Mouse (Mus musculus) frontal cortex, postnatal 25 days (tissue): ENCODE data around the gene Gm10282.

ENCODE experiments used
- DNase-seq, 2 experiments: peaks; one replicate each; pipeline ENCODE4 v3.0.0; 2022; ENCODE audit warnings: low spot score in 2 of 2

Gm10282 gene

DNA sequence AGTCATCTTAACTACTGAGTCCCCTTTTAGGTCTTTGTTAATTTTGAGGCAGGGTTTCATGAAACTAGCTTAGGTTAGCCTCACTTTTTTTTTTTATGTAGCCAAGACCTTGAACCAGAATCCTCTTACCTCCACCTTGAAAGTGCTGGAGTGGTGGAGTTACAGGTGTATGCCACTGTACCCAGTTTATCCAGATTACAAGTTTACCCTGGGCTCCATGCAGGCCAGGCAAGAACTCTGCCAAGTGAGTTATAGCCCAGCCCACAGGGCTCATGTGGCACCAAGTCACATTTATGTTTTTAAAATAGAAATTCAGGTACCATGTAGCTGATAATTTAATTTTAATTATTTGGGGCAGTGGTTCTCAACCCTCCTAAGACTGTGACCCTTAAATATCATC, 43.6 kb downstream of the Gm10282 start:
- DNase-seq = no peak

GRCm38 (mm10) chr8:72261019-72261418, 44.0 kb downstream of the Gm10282 start:
- no peak for DNase-seq

DNA sequence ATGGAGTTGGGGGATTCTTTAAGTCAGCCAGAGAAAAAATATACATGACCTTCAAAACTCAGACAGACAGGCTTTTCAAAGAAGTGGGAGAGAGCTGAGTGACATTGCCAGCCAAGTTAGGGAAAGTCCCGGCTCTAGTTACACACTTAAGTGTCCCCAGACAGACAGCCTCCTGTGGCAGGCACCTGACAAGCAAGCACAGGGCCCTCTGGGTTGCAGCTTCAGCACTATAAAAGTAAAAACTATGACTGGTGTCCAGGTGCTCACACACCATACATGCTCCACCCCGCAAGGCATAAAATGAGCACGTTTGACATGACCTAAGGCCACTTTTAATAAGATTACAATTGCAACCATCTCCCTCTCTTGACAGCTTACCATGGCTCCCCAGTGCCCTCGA, 44.5 kb downstream of the Gm10282 start:
- no peak for DNase-seq

- DNase-seq = no peak
Observed at GRCm38 (mm10) chr8:72259862-72260261, 45.2 kb downstream of the Gm10282 start.

GRCm38 (mm10) chr8:72257902-72258238, 47.2 kb downstream of the Gm10282 start:
- DNase-seq = no peak

- no peak for DNase-seq
Observed at GRCm38 (mm10) chr8:72257171-72257901, 47.7 kb downstream of the Gm10282 start.
